Mouse (Mus musculus) stomach, embryonic 14.5 days (tissue): ENCODE results near the gene Sfi1. TPM values are rescaled to one million over a fixed set of nuclear protein-coding genes. Genes with fewer than 3 reads are reported as not detected.
"Not testable (repeated sequence)": the region's sequence is repeated elsewhere in the genome, so short reads cannot be mapped to it uniquely, and the experiment has no call there.

Source experiments
- ATAC-seq: fragments of 200-750 bp; cut with Nextera tagmentation; 2 replicates; pipeline ENCODE4 v1.8.0; 2017; ENCODE audit warnings: low read depth, moderate TSS enrichment; ENCODE audit not compliant: insufficient number of reproducible peaks, insufficient read depth, low FRiP score
- H3K27ac ChIP-seq: fragments of 300-500 bp; sonication (generic); 2 replicates; pipeline ENCODE4 v1.5.1; 2014; ENCODE audit warnings: mild to moderate bottlenecking, low read length, moderate library complexity, mixed read lengths
- H3K27me3 ChIP-seq: fragments of 300-500 bp; sonication (generic); 2 replicates; pipeline ENCODE4 v1.6.1; 2014; ENCODE audit warnings: low read length, control low read depth, mixed read lengths; ENCODE audit not compliant: control insufficient read depth, insufficient read depth
- H3K36me3 ChIP-seq: fragments of 300-500 bp; sonication (generic); 2 replicates; pipeline ENCODE4 v1.6.1; 2014; ENCODE audit warnings: mild to moderate bottlenecking, control low read depth, low read length, moderate library complexity, mixed read lengths; ENCODE audit not compliant: control insufficient read depth, insufficient read depth
- H3K4me1 ChIP-seq: fragments of 300-500 bp; sonication (generic); 2 replicates; pipeline ENCODE4 v1.6.1; 2014; ENCODE audit warnings: low read length, control low read depth, mixed read lengths; ENCODE audit not compliant: control insufficient read depth, insufficient read depth
- H3K4me2 ChIP-seq: fragments of 300-500 bp; sonication (generic); replicated peaks from 2 replicates; pipeline ENCODE4 v1.6.1; 2014; ENCODE audit warnings: low read depth, low read length, control low read depth
- H3K4me3 ChIP-seq: fragments of 300-500 bp; sonication (generic); 2 replicates; pipeline ENCODE4 v1.5.1; 2014; ENCODE audit warnings: low read depth, low read length, control low read depth
- H3K9ac ChIP-seq: fragments of 300-500 bp; sonication (generic); replicated peaks from 2 replicates; pipeline ENCODE4 v1.6.1; 2014; ENCODE audit warnings: low read depth, mild to moderate bottlenecking, control low read depth, low read length, moderate library complexity, mixed read lengths
- H3K9me3 ChIP-seq: fragments of 300-500 bp; sonication (generic); 2 replicates; pipeline ENCODE4 v1.6.1; 2016; ENCODE audit warnings: low read depth, low read length, control low read depth; ENCODE audit not compliant: control insufficient read depth
- WGBS: fragments of 180-500 bp; shearing (Covaris S2); extraction: QIAGEN DNeasy Blood & Tissue Kit; methylation state at CpG from one replicate; pipeline ENCODE4 v1.1.7; 2014; 5-methylcytosine and 5-hydroxymethylcytosine counted together
- polyA plus RNA-seq: library from polyadenylated mRNA; unstranded; fragments of >200 nt; fragmentation: Nextera tagmentation; extraction: Ambion mirVana; gene quantifications from 2 replicates; pipeline ENCODE4 v1.2.1, GENCODE M21; 2014

The Sfi1 gene
- polyA plus RNA-seq, 1 experiment from 2014 or later: 12.5 TPM

DNA sequence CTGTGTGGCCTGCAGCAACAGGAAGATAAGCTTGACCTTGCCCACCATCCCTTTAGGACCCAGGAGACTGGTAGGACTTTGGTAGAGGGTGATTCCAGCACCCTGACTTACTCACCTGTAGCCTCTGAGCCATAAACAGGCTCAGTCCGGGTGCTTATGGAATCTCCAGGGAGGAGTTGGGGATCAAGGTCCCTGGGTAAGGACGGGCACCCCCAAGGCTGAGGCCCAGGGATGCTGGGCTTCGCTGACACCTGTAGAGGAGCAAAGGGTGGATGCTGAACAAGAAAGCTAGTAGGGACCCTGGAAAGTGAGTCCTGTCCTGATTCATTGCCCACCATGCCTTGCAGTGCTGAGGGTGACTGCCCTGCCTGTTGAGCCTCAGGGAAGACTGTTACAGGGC is 60.3 kb downstream of the Sfi1 start:
- not testable (repeated sequence) for ATAC-seq, H3K9ac ChIP-seq, H3K9me3 ChIP-seq, H3K27ac ChIP-seq, H3K4me3 ChIP-seq, H3K4me2 ChIP-seq, H3K36me3 ChIP-seq, H3K27me3 ChIP-seq, H3K4me1 ChIP-seq
- 87% methylated on average over 3 of the region's 3 CpGs for WGBS

DNA sequence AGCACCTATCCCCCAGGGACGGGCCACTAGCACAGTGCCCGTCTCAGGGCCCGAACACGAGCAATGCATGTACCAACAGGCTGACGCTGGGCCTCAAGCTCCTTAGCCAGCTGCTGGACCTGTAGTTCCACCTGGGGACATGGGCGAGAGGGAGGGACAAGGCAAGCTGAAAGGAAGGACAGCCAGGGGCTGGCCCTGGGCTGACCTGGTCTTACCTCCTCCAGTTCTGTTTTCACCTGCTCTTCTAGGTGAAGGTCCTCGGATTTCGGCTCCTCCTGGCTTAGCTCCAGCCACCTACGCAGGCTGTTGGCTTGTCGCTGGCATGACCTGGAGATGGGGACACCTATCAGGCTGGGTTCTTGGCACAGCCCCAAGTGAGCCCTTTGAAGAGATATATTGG is 61.3 kb downstream of the Sfi1 start:
- not testable (repeated sequence) for H3K4me1 ChIP-seq, H3K4me3 ChIP-seq, H3K36me3 ChIP-seq, H3K27ac ChIP-seq, H3K27me3 ChIP-seq, H3K4me2 ChIP-seq, H3K9ac ChIP-seq, H3K9me3 ChIP-seq
- peak; percentile 24 for ATAC-seq
- 90% methylated on average over 8 of the region's 10 CpGs for WGBS

DNA sequence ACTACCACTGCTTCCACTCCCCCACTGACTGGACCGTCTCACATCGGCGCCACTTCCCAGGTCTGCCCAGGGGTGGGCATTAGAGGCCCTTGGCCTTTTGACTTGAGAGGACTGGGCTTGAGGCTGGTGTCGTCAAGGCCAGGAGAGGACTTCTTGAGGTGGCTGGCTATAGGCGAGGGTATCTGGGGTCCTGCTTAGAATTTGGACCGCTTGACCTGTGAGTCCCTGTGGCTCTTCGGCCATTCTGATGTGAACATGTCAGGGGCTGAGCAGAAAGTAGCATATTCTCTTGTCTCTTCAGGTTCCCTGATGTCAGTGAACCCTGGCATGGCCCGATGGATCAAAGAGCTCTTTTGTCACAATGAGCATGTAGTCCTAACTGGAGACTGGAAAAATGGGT is 63.4 kb downstream of the Sfi1 start:
- H3K36me3 ChIP-seq, H3K27me3 ChIP-seq, H3K9ac ChIP-seq, H3K4me3 ChIP-seq, H3K4me1 ChIP-seq, ATAC-seq, H3K4me2 ChIP-seq, H3K27ac ChIP-seq: not testable (repeated sequence)
- WGBS: 90% methylated on average over 7 of the region's 8 CpGs
- peaks cover 10% of the 10 kb centered on the region for H3K9me3 ChIP-seq

DNA sequence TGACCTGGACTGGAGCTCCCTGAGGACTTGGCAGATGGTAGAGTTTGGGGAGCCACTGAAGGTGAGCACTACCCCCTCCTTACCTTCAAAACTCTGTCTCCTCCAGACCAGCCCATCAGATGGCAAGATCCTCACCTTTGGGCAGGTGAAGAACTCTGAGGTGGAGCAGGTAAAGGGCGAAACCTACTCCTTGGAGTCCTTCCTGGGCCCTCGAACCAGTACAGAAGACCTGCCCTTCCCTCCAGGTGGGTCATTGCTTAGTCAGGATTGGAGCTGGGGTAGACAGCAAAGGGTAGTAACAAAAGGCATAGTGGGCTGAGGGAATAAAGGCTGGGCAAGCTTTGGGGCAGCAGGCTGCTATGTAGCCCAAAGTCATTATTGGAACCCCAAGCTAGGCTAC is 64.0 kb downstream of the Sfi1 start:
- H3K27me3 ChIP-seq, ATAC-seq, H3K36me3 ChIP-seq, H3K27ac ChIP-seq, H3K4me3 ChIP-seq, H3K9ac ChIP-seq, H3K4me2 ChIP-seq, H3K4me1 ChIP-seq: not testable (repeated sequence)
- WGBS: 100% methylated on average over 2 of the region's 2 CpGs
- peaks cover 10% of the 10 kb centered on the region for H3K9me3 ChIP-seq

DNA sequence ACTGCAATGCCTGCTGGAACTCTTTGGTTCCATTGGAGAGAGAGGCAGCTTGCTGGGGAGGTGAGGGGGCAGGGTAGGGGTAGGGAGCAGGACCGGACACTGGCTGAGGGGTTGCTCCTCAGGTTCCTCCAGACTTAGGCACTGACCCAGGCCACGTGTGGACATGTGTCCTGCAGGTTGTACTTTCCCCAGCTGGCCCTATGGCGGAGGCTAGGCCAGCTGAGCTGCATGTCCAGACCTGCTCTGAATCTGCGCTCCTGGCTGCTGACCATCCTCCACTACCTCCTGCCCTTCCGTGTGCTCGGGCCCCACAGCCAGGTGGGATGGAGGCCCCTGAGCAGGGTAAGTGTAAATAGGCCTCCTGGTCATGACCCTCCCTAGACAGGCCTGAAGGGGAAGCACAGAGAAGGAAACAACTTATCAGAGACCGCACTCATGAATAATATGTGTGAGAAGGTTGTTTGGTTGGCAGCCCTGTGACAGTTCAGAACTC is 65.9 kb downstream of the Sfi1 start:
- H3K27ac ChIP-seq, H3K4me1 ChIP-seq, H3K36me3 ChIP-seq, H3K27me3 ChIP-seq, H3K9ac ChIP-seq, H3K4me3 ChIP-seq, H3K4me2 ChIP-seq: not testable (repeated sequence)
- H3K9me3 ChIP-seq: peaks cover 10% of the 10 kb centered on the region
- 70% methylated on average over 5 of the region's 7 CpGs for whole genome bisulfite sequencing
- ATAC-seq: peak; percentile 71

DNA sequence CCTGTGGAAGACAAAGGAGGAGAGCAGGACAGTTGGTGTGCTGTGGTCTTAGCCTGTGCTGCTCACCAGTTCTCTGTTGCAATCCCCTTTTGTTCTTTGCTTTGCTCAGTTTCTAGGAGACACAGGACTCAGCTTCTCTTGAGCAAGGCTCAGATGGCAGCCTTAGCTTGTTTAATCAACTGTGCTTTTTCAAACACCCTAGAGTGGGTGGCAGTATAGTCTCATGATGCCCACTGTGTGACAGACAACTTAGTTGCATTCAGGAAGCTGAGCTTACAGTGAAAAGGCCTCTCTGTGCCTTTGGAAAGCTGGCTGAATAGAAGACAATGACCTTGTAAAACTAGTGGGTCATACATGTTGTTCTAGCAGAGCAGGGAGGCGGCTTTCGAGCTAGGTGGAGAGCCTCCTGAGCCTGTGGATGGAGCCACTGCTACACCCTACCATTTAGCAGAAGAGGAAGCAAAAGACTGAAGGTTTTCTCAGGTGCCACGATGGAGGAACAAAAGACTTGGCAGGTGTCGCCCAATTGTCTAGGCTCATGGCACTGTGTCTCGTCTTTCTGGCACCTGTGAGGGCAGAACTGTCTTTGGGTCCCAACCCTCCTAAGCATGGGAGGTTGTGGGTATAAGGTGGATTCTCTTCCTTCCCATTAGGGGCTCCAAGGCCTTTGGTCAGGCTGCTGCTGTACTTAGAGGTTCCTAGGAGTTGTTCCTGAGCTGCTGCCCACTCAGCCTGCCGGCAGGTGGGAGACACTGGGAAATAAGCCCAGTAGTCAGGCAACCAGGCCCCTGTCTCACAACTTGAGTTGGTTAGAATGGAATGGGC is 66.6 kb downstream of the Sfi1 start:
- H3K9ac ChIP-seq, H3K9me3 ChIP-seq, H3K4me3 ChIP-seq, H3K27me3 ChIP-seq, H3K27ac ChIP-seq, H3K36me3 ChIP-seq, H3K4me2 ChIP-seq, H3K4me1 ChIP-seq: not testable (repeated sequence)
- ATAC-seq: peak; percentile 25
- 81% methylated on average over 6 of the region's 6 CpGs for WGBS

DNA sequence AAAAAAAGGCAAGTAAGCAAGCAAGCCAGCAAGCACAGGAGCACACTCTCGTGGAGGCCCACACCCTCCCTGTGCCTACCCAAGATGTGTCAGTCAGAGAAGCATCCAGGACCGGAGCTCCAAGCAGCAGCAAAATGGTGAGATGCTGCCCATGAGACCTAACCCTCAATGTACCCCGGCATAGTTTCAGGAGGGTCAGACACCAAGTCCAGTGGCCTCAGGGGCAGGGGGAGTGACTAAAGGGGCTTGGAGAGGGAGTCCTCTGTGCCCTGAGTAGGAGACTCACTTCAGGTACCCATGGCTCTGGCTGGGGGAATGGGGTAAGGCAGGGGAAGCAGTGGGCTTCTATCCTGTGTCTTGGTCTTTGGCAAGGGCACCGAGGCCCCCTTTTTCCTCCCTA is 67.3 kb downstream of the Sfi1 start:
- WGBS: 74% methylated on average over 3 of the region's 4 CpGs
- not testable (repeated sequence) for H3K36me3 ChIP-seq, H3K4me1 ChIP-seq, H3K27me3 ChIP-seq, H3K4me3 ChIP-seq, H3K9me3 ChIP-seq, H3K9ac ChIP-seq, H3K27ac ChIP-seq, ATAC-seq, H3K4me2 ChIP-seq

DNA sequence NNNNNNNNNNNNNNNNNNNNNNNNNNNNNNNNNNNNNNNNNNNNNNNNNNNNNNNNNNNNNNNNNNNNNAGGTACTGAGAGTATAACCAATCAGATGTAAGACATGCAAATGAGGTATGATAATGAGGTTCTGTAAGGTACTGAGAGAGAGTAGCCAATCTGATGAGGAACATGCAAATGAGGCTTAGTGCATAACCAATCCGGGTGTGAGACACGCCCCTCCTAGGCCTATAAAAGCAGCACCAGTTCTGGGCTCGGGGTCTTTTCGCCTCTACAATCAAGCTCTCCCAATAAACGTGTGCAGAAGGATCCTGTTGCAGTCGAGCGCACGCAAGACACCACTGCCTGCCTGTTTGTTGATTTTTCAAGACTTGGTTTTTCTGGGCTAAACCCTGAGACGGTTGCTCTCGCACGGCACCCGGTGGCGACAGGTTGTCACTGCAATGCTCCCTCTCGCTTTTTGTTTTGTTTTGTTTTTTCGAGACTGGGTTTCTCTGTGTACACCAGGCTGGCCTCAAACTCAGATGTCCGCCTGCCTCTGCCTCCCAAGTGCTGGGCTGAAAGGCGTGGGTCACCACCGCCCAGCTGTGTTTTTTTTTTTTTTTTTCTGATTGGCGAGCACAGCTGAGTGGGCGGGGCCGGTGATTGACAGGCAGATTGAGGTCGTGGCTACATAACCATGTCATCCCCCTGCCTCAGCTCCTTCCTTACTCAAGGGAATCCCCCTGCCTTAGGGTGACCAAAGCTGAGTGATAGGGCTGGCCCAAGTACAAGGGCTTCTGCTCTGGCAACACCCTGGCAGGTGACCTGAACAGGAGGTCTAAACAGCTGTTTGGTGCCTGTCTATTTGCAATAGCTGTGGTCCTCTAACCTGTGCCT is 68.1 kb downstream of the Sfi1 start:
- ATAC-seq: not testable (repeated sequence)
- WGBS: 88% methylated on average over 22 of the region's 22 CpGs

More for the DNA sequence above, 68.1 kb downstream of the Sfi1 start:
- H3K9me3 ChIP-seq, H3K27me3 ChIP-seq, H3K4me2 ChIP-seq, H3K9ac ChIP-seq, H3K27ac ChIP-seq, H3K4me1 ChIP-seq, H3K4me3 ChIP-seq, H3K36me3 ChIP-seq: not testable (repeated sequence)
